Mouse (Mus musculus): ENCODE data around the gene Enpp1. TPM values are rescaled to one million over a fixed set of nuclear protein-coding genes. Genes with fewer than 3 reads are reported as not detected.

The Enpp1 gene
- polyA plus RNA-seq, 1 experiment from 2014 or later: 1.4 TPM

- Histone ChIP-seq H3K4me2 (replicated peaks) (no peak overlapping the region), H3K36me3 (no peaks in the 10 kb centered on the region), H3K27me3 (no peaks in the 10 kb centered on the region), H3K4me1 (no peaks in the 10 kb centered on the region), H3K4me3 (no peak overlapping the region), H3K9me3 (replicated peaks) (no peaks in the 10 kb centered on the region), H3K9ac (no peak overlapping the region), H3K27ac (no peak overlapping the region)
- 78% methylated on average over 2 of the region's 2 CpGs for WGBS
- no peak for ATAC-seq (ENCODE audit: low FRiP score)
These were observed 9.3 kb downstream of the Enpp1 start for GRCm38 (mm10) chr10:24702698-24703097.

DNA sequence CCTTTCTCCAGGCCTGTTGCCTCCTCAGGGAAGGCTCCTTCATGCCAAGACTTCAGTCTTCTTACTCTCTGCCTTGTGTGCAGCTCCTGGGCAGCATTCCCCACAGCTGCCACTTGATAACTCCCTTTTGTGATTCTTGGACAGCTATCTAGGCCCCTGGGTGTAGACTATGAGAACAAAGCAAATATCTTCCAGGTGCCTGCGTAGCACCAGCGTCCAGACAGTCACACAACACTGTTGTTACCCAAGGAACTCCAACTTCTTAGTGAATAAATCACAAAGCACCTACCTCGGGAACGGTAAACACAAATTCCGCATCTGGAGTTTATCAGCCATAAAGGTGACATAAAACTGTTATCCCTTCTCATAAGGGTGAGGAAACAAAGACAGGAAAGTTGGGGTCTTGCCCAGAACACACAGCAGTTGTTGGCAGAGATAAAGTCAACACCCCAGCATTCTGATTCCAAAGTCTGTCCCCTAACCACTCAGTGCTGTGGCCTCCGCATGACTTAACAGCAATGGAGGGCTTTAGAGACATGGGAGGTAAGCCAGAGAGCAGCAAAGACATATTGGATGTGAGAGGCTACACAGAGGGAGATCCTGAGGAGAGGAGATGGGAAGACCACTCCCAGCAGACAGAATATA is 13.7 kb downstream of the Enpp1 start:
- Histone ChIP-seq H3K27ac (no peak overlapping the region), H3K9me3 (replicated peaks) (no peaks in the 10 kb centered on the region), H3K4me1 (no peaks in the 10 kb centered on the region), H3K27me3 (no peaks in the 10 kb centered on the region), H3K4me2 (replicated peaks) (no peak overlapping the region), H3K4me3 (no peak overlapping the region), H3K36me3 (no peaks in the 10 kb centered on the region), H3K9ac (no peak overlapping the region)
- WGBS: 81% methylated on average over 6 of the region's 6 CpGs
- no peak for ATAC-seq (ENCODE audit: low FRiP score)

GRCm38 (mm10) chr10:24696761-24697160 is 15.2 kb downstream of the Enpp1 start:
- no peaks in the 10 kb centered on the region for H3K27me3 ChIP-seq
- no peak overlapping the region for H3K9ac ChIP-seq
- no peaks in the 10 kb centered on the region for H3K36me3 ChIP-seq
- no peak overlapping the region for H3K4me2 ChIP-seq (replicated peaks)
- H3K4me1 ChIP-seq: no peaks in the 10 kb centered on the region
- ATAC-seq (ENCODE audit: low FRiP score): no peak
- no peak overlapping the region for H3K4me3 ChIP-seq
- 92% methylated on average over 3 of the region's 3 CpGs for WGBS
- H3K9me3 ChIP-seq (replicated peaks): no peaks in the 10 kb centered on the region
- H3K27ac ChIP-seq: no peak overlapping the region

GRCm38 (mm10) chr10:24695786-24696185 is 16.2 kb downstream of the Enpp1 start:
- H3K9ac ChIP-seq: no peak overlapping the region
- no peaks in the 10 kb centered on the region for H3K27me3 ChIP-seq
- ATAC-seq (ENCODE audit: low FRiP score): no peak
- no peaks in the 10 kb centered on the region for H3K4me1 ChIP-seq
- no peak overlapping the region for H3K27ac ChIP-seq
- no peak overlapping the region for H3K4me2 ChIP-seq (replicated peaks)
- no peaks in the 10 kb centered on the region for H3K36me3 ChIP-seq
- no peaks in the 10 kb centered on the region for H3K9me3 ChIP-seq (replicated peaks)
- H3K4me3 ChIP-seq: no peak overlapping the region
- WGBS: 70% methylated on average over 5 of the region's 5 CpGs

GRCm38 (mm10) chr10:24682518-24683104 is 29.3 kb downstream of the Enpp1 start:
- no peak overlapping the region for H3K27ac ChIP-seq
- no peaks in the 10 kb centered on the region for H3K4me1 ChIP-seq
- H3K4me2 ChIP-seq (replicated peaks): no peak overlapping the region
- 85% methylated on average over 7 of the region's 7 CpGs for WGBS
- H3K4me3 ChIP-seq: no peak overlapping the region
- no peak for ATAC-seq (ENCODE audit: low FRiP score)
- no peaks in the 10 kb centered on the region for H3K9me3 ChIP-seq (replicated peaks)
- no peaks in the 10 kb centered on the region for H3K27me3 ChIP-seq
- H3K36me3 ChIP-seq: no peaks in the 10 kb centered on the region
- no peak overlapping the region for H3K9ac ChIP-seq

- no peaks in the 10 kb centered on the region for H3K4me1 ChIP-seq
- no peak for ATAC-seq (ENCODE audit: low FRiP score)
- WGBS: 92% methylated on average over 18 of the region's 18 CpGs
- no peaks in the 10 kb centered on the region for H3K27me3 ChIP-seq
- H3K4me3 ChIP-seq: no peak overlapping the region
- H3K36me3 ChIP-seq: no peaks in the 10 kb centered on the region
- no peaks in the 10 kb centered on the region for H3K9me3 ChIP-seq (replicated peaks)
- no peak overlapping the region for H3K9ac ChIP-seq
- H3K27ac ChIP-seq: no peak overlapping the region
- no peak overlapping the region for H3K4me2 ChIP-seq (replicated peaks)
These were observed 34.3 kb downstream of the Enpp1 start for GRCm38 (mm10) chr10:24677681-24678080.

- no peak overlapping the region for H3K4me3 ChIP-seq
- H3K9ac ChIP-seq: no peak overlapping the region
- no peaks in the 10 kb centered on the region for H3K4me1 ChIP-seq
- H3K36me3 ChIP-seq: no peaks in the 10 kb centered on the region
- no peaks in the 10 kb centered on the region for H3K27me3 ChIP-seq
- ATAC-seq (ENCODE audit: low FRiP score): no peak
- H3K9me3 ChIP-seq (replicated peaks): no peaks in the 10 kb centered on the region
- H3K4me2 ChIP-seq (replicated peaks): no peak overlapping the region
- 94% methylated on average over 6 of the region's 6 CpGs for WGBS
- no peak overlapping the region for H3K27ac ChIP-seq
These were observed 37.7 kb downstream of the Enpp1 start for GRCm38 (mm10) chr10:24674261-24674660.

DNA sequence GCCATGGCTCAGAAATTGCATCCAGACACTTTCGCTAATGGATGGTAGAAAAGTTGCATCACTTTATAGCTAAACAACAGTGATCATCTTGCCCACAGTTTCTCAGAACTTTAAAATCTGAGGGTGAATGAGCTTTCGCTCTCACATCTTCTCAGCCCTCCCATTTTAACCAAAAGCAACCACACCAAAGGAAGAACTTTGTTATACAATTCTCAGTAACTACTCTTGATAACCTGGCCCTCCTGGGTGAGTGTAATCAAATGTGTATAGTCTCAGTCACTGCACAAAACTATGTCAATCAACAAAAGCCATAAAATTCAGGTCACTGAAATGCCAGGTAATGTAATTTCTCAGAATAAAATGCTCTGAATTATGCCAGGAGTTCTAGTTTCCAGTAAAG is 39.0 kb downstream of the Enpp1 start:
- Histone ChIP-seq H3K4me2 (replicated peaks) (no peak overlapping the region), H3K27me3 (no peaks in the 10 kb centered on the region), H3K9me3 (replicated peaks) (no peaks in the 10 kb centered on the region), H3K27ac (no peak overlapping the region), H3K36me3 (no peaks in the 10 kb centered on the region), H3K9ac (no peak overlapping the region), H3K4me1 (no peaks in the 10 kb centered on the region), H3K4me3 (no peak overlapping the region)
- no peak for ATAC-seq (ENCODE audit: low FRiP score)
- WGBS: 100% methylated on average over 2 of the region's 2 CpGs

DNA sequence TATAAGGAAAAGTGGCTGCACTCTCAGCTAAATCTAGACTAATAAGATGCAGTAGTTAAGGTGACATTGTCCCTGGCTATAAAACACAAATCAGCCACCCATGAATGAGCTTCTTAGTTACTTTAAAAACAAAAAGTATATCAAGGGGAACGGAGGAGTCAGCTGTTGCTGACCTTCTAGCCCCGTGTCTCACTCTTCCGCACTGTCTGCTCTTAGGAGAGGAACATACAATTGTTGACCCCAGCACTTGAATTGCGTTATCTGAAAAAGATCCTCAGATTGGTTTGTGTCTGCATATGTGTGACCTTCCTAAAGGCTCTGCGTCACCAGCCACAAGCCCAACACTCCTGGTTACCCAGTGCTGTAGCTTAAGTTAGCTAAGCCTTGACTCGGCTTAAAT is 41.4 kb downstream of the Enpp1 start:
- Histone ChIP-seq H3K27ac (no peak overlapping the region), H3K9ac (no peak overlapping the region), H3K9me3 (replicated peaks) (no peaks in the 10 kb centered on the region), H3K4me1 (no peaks in the 10 kb centered on the region), H3K27me3 (no peaks in the 10 kb centered on the region), H3K4me3 (no peak overlapping the region), H3K4me2 (replicated peaks) (no peak overlapping the region), H3K36me3 (no peaks in the 10 kb centered on the region)
- 87% methylated on average over 6 of the region's 6 CpGs for WGBS
- ATAC-seq (ENCODE audit: low FRiP score): no peak

DNA sequence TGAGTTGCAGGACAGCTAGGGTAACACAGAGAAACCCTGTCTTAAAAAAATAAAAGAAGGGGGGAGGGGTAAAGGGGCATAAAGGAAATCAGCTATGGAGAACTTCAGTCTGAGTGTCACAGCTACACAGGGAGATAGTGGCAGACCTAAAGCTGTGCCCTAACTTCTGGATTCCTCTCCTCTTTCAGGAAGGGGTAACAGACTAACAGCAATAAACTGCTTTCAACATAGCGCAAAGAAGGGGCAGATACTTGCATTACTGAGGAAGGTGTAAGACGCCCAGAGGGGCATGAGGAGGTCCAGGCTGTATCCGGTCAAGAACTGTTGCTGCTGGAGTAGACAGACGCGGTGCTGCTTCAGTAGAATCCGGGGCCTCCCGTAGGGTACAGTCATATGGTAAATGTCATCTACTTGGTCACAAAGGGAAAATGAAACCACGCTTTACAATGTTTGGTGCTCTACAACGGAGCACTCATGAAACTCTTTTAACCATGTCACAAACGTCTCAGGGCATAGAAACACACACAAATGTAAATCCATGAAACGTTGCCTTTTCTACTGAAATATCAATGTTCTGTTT is 60.9 kb downstream of the Enpp1 start:
- no peak overlapping the region for H3K27ac ChIP-seq
- H3K9me3 ChIP-seq (replicated peaks): no peaks in the 10 kb centered on the region
- no peak overlapping the region for H3K4me2 ChIP-seq (replicated peaks)
- H3K4me3 ChIP-seq: no peak overlapping the region
- no peak for ATAC-seq (ENCODE audit: low FRiP score)
- no peaks in the 10 kb centered on the region for H3K4me1 ChIP-seq
- H3K27me3 ChIP-seq: no peaks in the 10 kb centered on the region
- no peak overlapping the region for H3K9ac ChIP-seq
- WGBS: 91% methylated on average over 11 of the region's 11 CpGs
- H3K36me3 ChIP-seq: no peaks in the 10 kb centered on the region

DNA sequence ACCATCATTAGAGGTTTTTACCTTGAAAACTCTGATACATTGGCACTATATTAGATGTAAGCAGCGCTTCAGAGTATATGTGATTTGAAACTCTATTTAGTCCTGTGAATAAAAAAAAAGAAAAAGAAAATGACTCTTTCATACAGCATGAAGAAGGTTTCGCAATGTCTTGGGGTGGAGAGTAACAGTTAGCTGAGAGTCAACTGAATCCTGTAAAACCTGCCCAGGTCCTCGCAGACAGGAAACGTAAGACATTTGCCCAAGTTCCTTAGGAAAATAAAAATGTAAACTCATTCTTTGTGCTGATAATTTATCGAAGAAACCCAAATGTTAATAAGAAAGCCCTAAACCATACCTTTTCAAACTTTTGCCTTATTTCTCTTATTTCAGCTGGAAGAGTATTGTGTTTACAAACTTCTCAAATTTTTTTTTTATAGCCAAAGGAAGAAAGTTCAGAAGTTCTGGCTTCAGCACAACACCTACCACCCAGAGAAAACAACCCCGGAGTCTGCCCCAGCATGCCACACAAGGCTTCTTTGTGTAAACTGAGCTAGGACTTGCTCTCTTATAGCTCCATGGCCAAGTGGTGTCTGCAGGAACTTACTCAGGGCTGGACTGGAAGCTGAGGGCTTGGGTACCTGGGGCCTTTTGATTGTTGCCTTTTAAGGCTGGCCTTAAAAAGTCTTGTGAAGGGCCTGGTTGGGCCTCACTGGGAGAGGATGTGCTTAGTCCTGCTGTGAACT is 63.8 kb downstream of the Enpp1 start:
- Histone ChIP-seq H3K4me2 (replicated peaks) (no peak overlapping the region), H3K4me3 (no peak overlapping the region), H3K4me1 (no peaks in the 10 kb centered on the region), H3K9ac (no peak overlapping the region), H3K27me3 (no peaks in the 10 kb centered on the region), H3K9me3 (replicated peaks) (no peaks in the 10 kb centered on the region), H3K27ac (no peak overlapping the region; the same call in 1 of the 2 replicates), H3K36me3 (no peaks in the 10 kb centered on the region)
- WGBS: 85% methylated on average over 6 of the region's 6 CpGs
- ATAC-seq (ENCODE audit: low FRiP score): no peak

DNA sequence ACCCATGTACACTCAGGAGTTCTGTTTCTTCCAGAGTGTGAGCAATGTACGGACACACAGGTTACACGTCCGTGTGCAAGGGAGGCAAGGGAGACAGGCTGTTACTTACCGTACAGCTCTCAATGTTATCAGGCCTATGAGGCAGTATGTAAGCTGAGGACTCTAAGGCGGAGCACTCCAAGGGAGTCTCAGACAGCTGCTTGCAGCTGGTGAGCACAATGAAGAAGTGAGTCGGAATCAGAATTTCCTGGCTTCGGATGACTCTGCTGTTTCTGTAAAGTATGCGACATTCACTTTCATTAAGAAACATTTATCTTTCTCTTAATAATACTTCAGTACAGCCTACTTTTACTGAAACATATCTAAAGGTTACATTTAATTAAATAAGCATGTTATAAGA is 66.8 kb downstream of the Enpp1 start:
- no peaks in the 10 kb centered on the region for H3K27me3 ChIP-seq
- no peak overlapping the region for H3K4me3 ChIP-seq
- H3K36me3 ChIP-seq: no peaks in the 10 kb centered on the region
- no peak overlapping the region for H3K27ac ChIP-seq
- WGBS: 94% methylated on average over 8 of the region's 8 CpGs
- no peak overlapping the region for H3K4me2 ChIP-seq (replicated peaks)
- ATAC-seq (ENCODE audit: low FRiP score): no peak
- no peak overlapping the region for H3K9ac ChIP-seq
- no peaks in the 10 kb centered on the region for H3K4me1 ChIP-seq
- no peaks in the 10 kb centered on the region for H3K9me3 ChIP-seq (replicated peaks)
